Mouse (Mus musculus): ENCODE data around the gene Gm47969. TPM values are rescaled to one million over a fixed set of nuclear protein-coding genes. Genes with fewer than 3 reads are reported as not detected.
"Not testable (repeated sequence)": the region's sequence is repeated elsewhere in the genome, so short reads cannot be mapped to it uniquely, and the experiment has no call there.

The Gm47969 gene
- polyA plus RNA-seq (2014; fragmentation: Nextera tagmentation; extraction: Ambion mirVana), result not detected in 2 replicates

- Histone ChIP-seq H3K4me3 (ENCODE audit: low read depth, low read length) (no peak within 1 kb of the TSS), H3K4me1 (ENCODE audit: control insufficient read depth, insufficient read depth, low read length) (no peaks in the 10 kb centered on the region), H3K36me3 (ENCODE audit: control insufficient read depth, insufficient read depth, low read length) (no peaks in the 10 kb centered on the region), H3K4me2 (replicated peaks; ENCODE audit: low read depth, low read length) (no peak within 1 kb of the TSS), H3K9ac (replicated peaks; ENCODE audit: low read depth, low read length) (no peak within 1 kb of the TSS), H3K27ac (ENCODE audit: low read length) (no peak within 1 kb of the TSS), H3K27me3 (ENCODE audit: control insufficient read depth, insufficient read depth, low read length) (no peaks in the 10 kb centered on the region), H3K9me3 (ENCODE audit: control insufficient read depth, low read depth, low read length) (no peaks in the 10 kb centered on the region)
- WGBS, result 84% methylated on average over 5 of the region's 5 CpGs
- ATAC-seq (ENCODE audit: insufficient number of reproducible peaks, insufficient read depth, low FRiP score, low read depth), result no peak
Observed at GRCm38 (mm10) chr1:83044882-83045427, at the start of gene Gm47969. Gm47969 (plus strand) TSS chr1:83044932.

GRCm38 (mm10) chr1:83000306-83000705 is 44.4 kb upstream of the Gm47969 start, which contains the start of gene Gm47959:
Gm47959 (plus strand) TSS chr1:83000548.
- WGBS, result 94% methylated on average over 7 of the region's 9 CpGs

DNA sequence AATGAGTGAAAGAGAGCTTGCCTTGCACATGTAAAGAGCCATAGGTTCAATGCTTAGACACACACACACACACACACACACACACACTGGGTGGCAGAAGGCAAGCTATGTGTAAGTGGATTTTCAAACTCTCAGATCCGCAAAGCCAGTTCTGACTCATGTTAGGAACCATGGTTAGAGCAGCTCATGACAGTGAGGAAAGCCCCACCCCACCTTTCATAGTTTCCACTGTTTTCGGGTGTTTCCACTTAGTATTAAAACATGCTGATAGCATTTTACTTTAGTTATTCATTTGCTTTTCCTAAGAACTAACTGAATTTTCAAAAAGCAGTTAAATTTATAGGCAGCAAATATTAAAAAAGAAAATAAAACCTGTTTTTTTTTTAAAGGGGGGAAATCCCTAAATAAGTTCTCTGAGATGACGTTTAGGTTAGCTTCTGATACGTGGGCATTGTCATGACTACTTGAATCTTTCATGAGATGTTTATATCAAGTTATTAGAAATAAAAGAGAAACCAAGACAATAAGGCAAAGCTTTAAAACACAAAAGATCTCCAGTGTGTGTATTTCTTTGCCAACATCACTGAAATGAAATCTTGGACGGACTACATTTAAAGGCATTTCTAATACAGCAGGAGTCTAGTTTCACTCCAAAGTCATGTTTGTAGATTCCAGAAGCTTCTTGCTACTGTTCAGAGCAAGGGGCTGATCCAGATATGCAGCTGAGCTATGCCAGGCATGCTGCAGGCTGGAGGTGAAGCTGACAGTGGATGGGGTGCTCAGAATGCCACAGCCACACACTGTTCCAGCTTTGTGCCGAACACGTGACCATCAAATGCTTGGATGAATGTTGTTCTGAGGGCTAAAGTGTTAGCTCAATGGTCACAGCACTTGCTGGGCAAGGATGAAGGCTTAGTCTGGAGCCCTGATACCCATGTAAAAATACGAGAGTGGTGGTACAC is 38.2 kb upstream of the Gm47969 start:
- no peaks in the 10 kb centered on the region for H3K9me3 ChIP-seq (ENCODE audit: control insufficient read depth, low read depth, low read length)
- no peak for ATAC-seq (ENCODE audit: insufficient number of reproducible peaks, insufficient read depth, low FRiP score, low read depth)
- H3K4me2 ChIP-seq (replicated peaks; ENCODE audit: low read depth, low read length), result no peak overlapping the region
- H3K27me3 ChIP-seq (ENCODE audit: control insufficient read depth, insufficient read depth, low read length), result no peaks in the 10 kb centered on the region
- H3K36me3 ChIP-seq (ENCODE audit: control insufficient read depth, insufficient read depth, low read length), result no peaks in the 10 kb centered on the region
- no peak overlapping the region for H3K4me3 ChIP-seq (ENCODE audit: low read depth, low read length)
- no peak overlapping the region for H3K9ac ChIP-seq (replicated peaks; ENCODE audit: low read depth, low read length)
- no peak overlapping the region for H3K27ac ChIP-seq (ENCODE audit: low read length)
- WGBS, result 75% methylated on average over 8 of the region's 8 CpGs
- no peaks in the 10 kb centered on the region for H3K4me1 ChIP-seq (ENCODE audit: control insufficient read depth, insufficient read depth, low read length)

More at GRCm38 (mm10) chr1:83000306-83000705, 44.4 kb upstream of the Gm47969 start, which contains the start of gene Gm47959:
- not testable (repeated sequence) for H3K27ac ChIP-seq (ENCODE audit: low read length); H3K9ac ChIP-seq (replicated peaks; ENCODE audit: low read depth, low read length); H3K9me3 ChIP-seq (ENCODE audit: control insufficient read depth, low read depth, low read length); H3K4me3 ChIP-seq (ENCODE audit: low read depth, low read length); H3K4me1 ChIP-seq (ENCODE audit: control insufficient read depth, insufficient read depth, low read length); H3K36me3 ChIP-seq (ENCODE audit: control insufficient read depth, insufficient read depth, low read length); H3K4me2 ChIP-seq (replicated peaks; ENCODE audit: low read depth, low read length); H3K27me3 ChIP-seq (ENCODE audit: control insufficient read depth, insufficient read depth, low read length); ATAC-seq (ENCODE audit: insufficient number of reproducible peaks, insufficient read depth, low FRiP score, low read depth)

- Histone ChIP-seq H3K4me3 (ENCODE audit: low read depth, low read length) (no peak overlapping the region), H3K9ac (replicated peaks; ENCODE audit: low read depth, low read length) (no peak overlapping the region), H3K27ac (ENCODE audit: low read length) (no peak overlapping the region), H3K4me1 (ENCODE audit: control insufficient read depth, insufficient read depth, low read length) (no peaks in the 10 kb centered on the region), H3K9me3 (ENCODE audit: control insufficient read depth, low read depth, low read length) (no peaks in the 10 kb centered on the region), H3K4me2 (replicated peaks; ENCODE audit: low read depth, low read length) (no peak overlapping the region), H3K36me3 (ENCODE audit: control insufficient read depth, insufficient read depth, low read length) (no peaks in the 10 kb centered on the region), H3K27me3 (ENCODE audit: control insufficient read depth, insufficient read depth, low read length) (no peaks in the 10 kb centered on the region)
- ATAC-seq (ENCODE audit: insufficient number of reproducible peaks, insufficient read depth, low FRiP score, low read depth), result no peak
- 27% methylated on average over 6 of the region's 6 CpGs for WGBS
Observed at GRCm38 (mm10) chr1:83007471-83007870, 37.3 kb upstream of the Gm47969 start.

DNA sequence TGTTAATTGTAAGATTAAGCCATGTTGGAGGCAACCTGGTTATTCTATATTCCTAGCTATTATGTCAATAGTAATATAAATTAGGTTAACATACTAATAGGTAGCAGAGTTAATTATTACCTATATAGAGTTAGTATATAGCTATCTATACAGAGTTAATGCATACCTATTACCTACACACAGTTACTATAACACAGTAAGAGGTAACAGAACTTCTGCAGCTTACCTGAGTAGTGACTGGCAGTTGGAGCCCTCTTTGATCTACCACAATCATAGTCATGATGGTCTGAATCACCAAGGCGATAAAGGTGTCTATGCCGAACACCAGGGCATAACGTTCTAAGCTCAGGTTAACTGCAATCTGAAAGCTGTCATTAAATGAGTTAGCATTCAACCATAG is 30.3 kb upstream of the Gm47969 start:
- ATAC-seq (ENCODE audit: insufficient number of reproducible peaks, insufficient read depth, low FRiP score, low read depth), result no peak
- H3K27ac ChIP-seq (ENCODE audit: low read length), result no peak overlapping the region
- H3K9ac ChIP-seq (replicated peaks; ENCODE audit: low read depth, low read length), result no peak overlapping the region

DNA sequence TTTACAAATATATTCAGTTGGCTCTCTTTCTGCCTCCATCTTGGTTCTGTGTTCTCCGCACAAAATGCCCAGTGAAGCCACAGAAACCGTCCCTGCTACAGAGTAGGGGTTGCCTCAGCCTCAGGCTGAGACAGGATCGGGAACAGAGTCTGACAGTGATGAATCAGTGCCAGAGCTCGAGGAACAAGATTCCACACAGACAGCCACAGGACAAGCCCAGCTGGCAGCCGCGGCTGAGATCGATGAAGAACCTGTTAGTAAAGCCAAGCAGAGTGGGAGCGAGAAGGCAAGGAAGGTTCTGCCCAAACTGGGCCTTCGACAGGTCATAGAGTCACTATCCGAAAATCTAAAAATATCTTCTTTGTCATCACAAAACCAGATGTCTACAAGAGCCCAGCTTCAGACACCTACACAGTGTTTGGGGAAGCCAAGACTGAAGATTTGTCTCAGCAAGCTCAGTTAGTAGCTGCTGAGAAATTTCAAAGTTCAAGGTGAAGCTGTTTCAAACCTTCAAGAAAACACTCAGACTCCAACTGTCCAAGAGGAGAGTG is 29.3 kb upstream of the Gm47969 start:
- H3K9me3 ChIP-seq (ENCODE audit: control insufficient read depth, low read depth, low read length), result no peaks in the 10 kb centered on the region
- no peak overlapping the region for H3K27ac ChIP-seq (ENCODE audit: low read length)
- 52% methylated on average over 10 of the region's 10 CpGs for WGBS
- no peaks in the 10 kb centered on the region for H3K27me3 ChIP-seq (ENCODE audit: control insufficient read depth, insufficient read depth, low read length)
- ATAC-seq (ENCODE audit: insufficient number of reproducible peaks, insufficient read depth, low FRiP score, low read depth), result no peak
- H3K4me3 ChIP-seq (ENCODE audit: low read depth, low read length), result no peak overlapping the region
- H3K9ac ChIP-seq (replicated peaks; ENCODE audit: low read depth, low read length), result no peak overlapping the region
- no peaks in the 10 kb centered on the region for H3K36me3 ChIP-seq (ENCODE audit: control insufficient read depth, insufficient read depth, low read length)
- H3K4me2 ChIP-seq (replicated peaks; ENCODE audit: low read depth, low read length), result no peak overlapping the region
- H3K4me1 ChIP-seq (ENCODE audit: control insufficient read depth, insufficient read depth, low read length), result no peaks in the 10 kb centered on the region

More for the DNA sequence above, 30.3 kb upstream of the Gm47969 start:
- H3K4me3 ChIP-seq (ENCODE audit: low read depth, low read length), result no peak overlapping the region
- H3K27me3 ChIP-seq (ENCODE audit: control insufficient read depth, insufficient read depth, low read length), result no peaks in the 10 kb centered on the region
- WGBS, result 87% methylated on average over 3 of the region's 3 CpGs
- H3K9me3 ChIP-seq (ENCODE audit: control insufficient read depth, low read depth, low read length), result no peaks in the 10 kb centered on the region
- no peak overlapping the region for H3K4me2 ChIP-seq (replicated peaks; ENCODE audit: low read depth, low read length)
- no peaks in the 10 kb centered on the region for H3K4me1 ChIP-seq (ENCODE audit: control insufficient read depth, insufficient read depth, low read length)
- H3K36me3 ChIP-seq (ENCODE audit: control insufficient read depth, insufficient read depth, low read length), result no peaks in the 10 kb centered on the region

DNA sequence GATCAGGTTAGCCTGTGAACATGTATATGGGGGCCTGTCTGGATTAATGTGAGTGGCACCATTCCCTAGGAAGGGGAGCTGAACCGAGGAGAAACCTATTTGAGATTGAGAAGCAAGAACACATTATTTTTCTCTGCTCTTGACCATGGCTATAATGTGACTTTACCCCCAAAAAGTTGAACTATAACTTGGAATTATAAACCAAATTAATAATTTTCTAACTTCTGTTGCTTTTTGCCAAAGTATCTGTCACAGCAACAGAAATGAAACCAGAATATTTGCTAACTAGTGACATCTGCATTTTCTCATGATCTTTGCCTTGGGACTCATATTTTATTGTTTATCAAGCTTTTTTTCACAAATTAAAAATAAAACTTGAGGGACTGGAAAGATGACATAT is 28.2 kb upstream of the Gm47969 start:
- ATAC-seq (ENCODE audit: insufficient number of reproducible peaks, insufficient read depth, low FRiP score, low read depth), result no peak
- Histone ChIP-seq H3K4me3 (ENCODE audit: low read depth, low read length) (no peak overlapping the region), H3K36me3 (ENCODE audit: control insufficient read depth, insufficient read depth, low read length) (no peaks in the 10 kb centered on the region), H3K4me2 (replicated peaks; ENCODE audit: low read depth, low read length) (no peak overlapping the region), H3K9ac (replicated peaks; ENCODE audit: low read depth, low read length) (no peak overlapping the region), H3K9me3 (ENCODE audit: control insufficient read depth, low read depth, low read length) (no peaks in the 10 kb centered on the region), H3K27ac (ENCODE audit: low read length) (no peak overlapping the region), H3K27me3 (ENCODE audit: control insufficient read depth, insufficient read depth, low read length) (no peaks in the 10 kb centered on the region), H3K4me1 (ENCODE audit: control insufficient read depth, insufficient read depth, low read length) (no peaks in the 10 kb centered on the region)
- 61% methylated on average over 1 of the region's 1 CpGs for WGBS

DNA sequence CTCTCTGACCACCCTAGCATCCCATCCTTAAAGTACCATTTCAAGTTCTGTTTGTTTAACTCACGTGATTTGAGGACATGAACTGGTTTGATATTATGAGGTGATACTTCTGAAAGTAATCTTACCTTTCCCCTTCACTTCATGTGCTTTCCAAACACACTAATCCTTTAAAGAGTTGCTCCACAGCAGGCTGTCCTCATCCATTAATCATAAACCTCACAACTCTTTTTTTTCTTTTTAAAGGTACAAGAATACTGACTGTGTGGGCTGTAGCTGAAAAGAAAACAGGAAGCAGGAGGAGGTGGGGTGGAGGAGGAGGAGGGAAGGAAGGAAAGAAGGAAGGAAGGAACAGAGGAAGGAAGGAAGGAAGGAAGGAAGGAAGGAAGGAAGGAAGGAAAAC is 12.8 kb upstream of the Gm47969 start:
- Histone ChIP-seq H3K4me3 (ENCODE audit: low read depth, low read length) (no peak overlapping the region), H3K4me2 (replicated peaks; ENCODE audit: low read depth, low read length) (no peak overlapping the region), H3K9me3 (ENCODE audit: control insufficient read depth, low read depth, low read length) (no peaks in the 10 kb centered on the region), H3K36me3 (ENCODE audit: control insufficient read depth, insufficient read depth, low read length) (no peaks in the 10 kb centered on the region), H3K4me1 (ENCODE audit: control insufficient read depth, insufficient read depth, low read length) (no peaks in the 10 kb centered on the region), H3K27me3 (ENCODE audit: control insufficient read depth, insufficient read depth, low read length) (no peaks in the 10 kb centered on the region), H3K27ac (ENCODE audit: low read length) (no peak overlapping the region), H3K9ac (replicated peaks; ENCODE audit: low read depth, low read length) (no peak overlapping the region)
- 15% methylated on average over 1 of the region's 1 CpGs for WGBS
- no peak for ATAC-seq (ENCODE audit: insufficient number of reproducible peaks, insufficient read depth, low FRiP score, low read depth)

Data from stomach, embryonic 14.5 days (tissue).